Mouse (Mus musculus) testis, adult 2 months (tissue): ENCODE results near the gene Samd4b. TPM values are rescaled to one million over a fixed set of nuclear protein-coding genes. Genes with fewer than 3 reads are reported as not detected.
"Not testable (repeated sequence)": the region's sequence is repeated elsewhere in the genome, so short reads cannot be mapped to it uniquely, and the experiment has no call there.

Source experiments
- H3K27ac ChIP-seq: fragments of 200-500 bp; 2 replicates; pipeline ENCODE4 v1.5.1; 2012; ENCODE audit warnings: low read depth, low read length; ENCODE audit not compliant: control insufficient read depth, insufficient read depth
- H3K27me3 ChIP-seq: fragments of 200-500 bp; 2 replicates; pipeline ENCODE4 v1.6.1; 2012; ENCODE audit warnings: mild to moderate bottlenecking, low read length, moderate library complexity; ENCODE audit not compliant: control insufficient read depth, insufficient read depth
- H3K36me3 ChIP-seq: fragments of 200-500 bp; 2 replicates; pipeline ENCODE4 v1.6.1; 2012; ENCODE audit warnings: mild to moderate bottlenecking, low read length; ENCODE audit not compliant: control insufficient read depth, insufficient read depth
- H3K4me1 ChIP-seq: fragments of 200-500 bp; 2 replicates; pipeline ENCODE4 v1.6.1; 2012; ENCODE audit warnings: low read length; ENCODE audit not compliant: control insufficient read depth, insufficient read depth
- H3K4me3 ChIP-seq: fragments of 200-500 bp; 2 replicates; pipeline ENCODE4 v1.5.1; 2012; ENCODE audit warnings: low read depth, mild to moderate bottlenecking, low read length, moderate library complexity, mixed read lengths; ENCODE audit not compliant: control insufficient read depth
- CTCF ChIP-seq: fragments of 200-500 bp; IDR thresholded peaks from 2 replicates; pipeline ENCODE4 v1.5.1; 2012; ENCODE audit warnings: low read depth, mild to moderate bottlenecking, inconsistent platforms, low read length, moderate library complexity; ENCODE audit not compliant: control insufficient read depth, insufficient read depth, insufficient replicate concordance
- POLR2A ChIP-seq: fragments of 200-500 bp; IDR thresholded peaks from 2 replicates; pipeline ENCODE4 v1.6.1; 2012; ENCODE audit warnings: low read depth, mild to moderate bottlenecking, inconsistent platforms, low read length, moderate library complexity; ENCODE audit not compliant: control insufficient read depth
- polyA plus RNA-seq: library from polyadenylated mRNA; depleted of rRNA; stranded (reverse); fragments of >200 nt; gene quantifications from 2 replicates; pipeline ENCODE4 v1.2.3, GENCODE M21; 2012

Samd4b gene
- polyA plus RNA-seq, 1 experiment, result 234 TPM

GRCm38 (mm10) chr7:28631073-28631472, 33.1 kb upstream of the Samd4b start, which contains the start of gene Acp7:
Acp7 (minus strand) TSS chr7:28631332.
- TF ChIP-seq CTCF (no peak), POLR2A (no peak)
- Histone ChIP-seq H3K4me1 (peaks cover 4% of the 10 kb centered on the region), H3K4me3 (peak within 1 kb of the TSS; percentile 45; the same call in 1 of the 2 replicates), H3K27ac (0 out of 2 replicates have a peak within 1 kb of the TSS, but pooled peaks have one; percentile 18), H3K36me3 (no peaks in the 10 kb centered on the region), H3K27me3 (peaks cover 3% of the 10 kb centered on the region)

DNA sequence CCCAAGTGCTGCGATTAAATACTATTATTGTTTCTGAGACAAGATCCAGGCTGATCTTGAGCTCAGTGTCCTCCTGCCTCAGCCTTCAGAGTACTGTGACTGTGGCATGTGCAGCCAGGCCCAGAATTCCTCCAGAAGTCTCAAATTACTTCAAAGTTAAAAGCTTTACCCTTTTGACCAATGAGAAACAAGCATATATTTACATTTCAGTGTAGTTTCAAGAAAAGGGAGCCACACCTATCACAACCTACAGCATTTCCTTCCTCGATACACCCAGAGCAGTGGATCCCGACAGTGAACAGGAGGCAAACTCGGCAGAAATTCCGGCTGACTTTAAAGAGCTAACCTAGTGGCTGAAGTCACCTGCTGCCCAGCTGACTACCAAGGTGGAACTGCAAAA, 26.8 kb upstream of the Samd4b start:
- Histone ChIP-seq H3K27ac (no peak overlapping the region), H3K4me3 (no peak overlapping the region), H3K36me3 (no peaks in the 10 kb centered on the region), H3K27me3 (peaks cover 3% of the 10 kb centered on the region), H3K4me1 (peaks cover 2% of the 10 kb centered on the region; the same call in 1 of the 2 replicates)
- TF ChIP-seq CTCF (no peak), POLR2A (no peak)

- Histone ChIP-seq H3K27ac (no peak overlapping the region), H3K4me3 (no peak overlapping the region), H3K4me1 (peaks cover 9% of the 10 kb centered on the region), H3K36me3 (no peaks in the 10 kb centered on the region), H3K27me3 (no peaks in the 10 kb centered on the region)
- TF ChIP-seq POLR2A (no peak), CTCF (no peak)
Observed at GRCm38 (mm10) chr7:28619098-28619715, 21.3 kb upstream of the Samd4b start.

DNA sequence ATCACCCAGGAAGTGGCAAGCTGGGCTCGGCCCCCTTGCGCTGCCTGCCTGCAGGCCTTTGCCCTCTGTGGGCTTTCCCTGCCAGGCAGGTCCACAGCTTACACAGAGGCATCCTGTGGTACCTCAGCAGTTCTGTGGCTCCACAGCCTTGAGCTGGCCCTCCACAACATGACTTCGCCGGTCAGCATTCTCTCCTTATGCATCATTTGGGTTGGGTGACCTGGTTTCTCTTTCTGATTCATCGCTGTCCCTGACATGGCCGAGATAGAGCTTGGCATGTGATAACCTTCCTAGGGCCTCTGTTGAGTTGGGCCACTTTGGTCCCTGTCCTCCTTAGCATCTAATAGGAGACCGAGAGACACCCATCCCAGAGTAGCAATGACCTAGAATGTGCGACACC, 8.0 kb upstream of the Samd4b start:
- Histone ChIP-seq H3K4me3 (no peak overlapping the region), H3K4me1 (peaks cover 8% of the 10 kb centered on the region), H3K27me3 (no peaks in the 10 kb centered on the region), H3K36me3 (no peaks in the 10 kb centered on the region), H3K27ac (no peak overlapping the region)
- TF ChIP-seq POLR2A, result no peak
- TF ChIP-seq CTCF, result no peak

DNA sequence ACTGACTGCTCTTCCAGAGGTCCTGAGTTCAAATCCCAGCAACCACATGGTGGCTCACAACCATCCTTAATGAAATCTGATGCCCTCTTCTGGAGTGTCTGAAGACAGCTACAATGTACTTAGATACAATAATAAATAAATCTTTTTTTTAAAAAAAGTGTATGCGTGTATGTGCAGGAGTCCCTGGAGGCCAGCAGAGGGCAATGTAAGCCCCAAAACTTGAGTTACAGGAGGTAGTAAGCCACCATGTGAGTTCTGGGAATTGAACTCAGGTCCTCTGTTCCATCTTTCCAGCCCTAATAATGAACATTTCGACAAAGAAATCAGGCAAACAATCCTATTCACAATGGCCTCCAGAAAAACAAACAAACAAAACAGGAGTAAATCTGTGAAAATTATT, 5.8 kb upstream of the Samd4b start:
- H3K4me1 ChIP-seq, H3K27me3 ChIP-seq, H3K4me3 ChIP-seq, H3K27ac ChIP-seq, H3K36me3 ChIP-seq: not testable (repeated sequence)

- Histone ChIP-seq H3K4me1 (peaks cover 8% of the 10 kb centered on the region), H3K4me3 (no peak overlapping the region), H3K27me3 (no peaks in the 10 kb centered on the region), H3K36me3 (no peaks in the 10 kb centered on the region), H3K27ac (no peak overlapping the region)
- TF ChIP-seq CTCF (no peak), POLR2A (no peak)
Observed at GRCm38 (mm10) chr7:28603136-28603535, 5.2 kb upstream of the Samd4b start.

GRCm38 (mm10) chr7:28601668-28602067, 3.7 kb upstream of the Samd4b start:
- no peaks in the 10 kb centered on the region for H3K27me3 ChIP-seq
- H3K4me1 ChIP-seq, result peaks cover 14% of the 10 kb centered on the region
- no peak for TF ChIP-seq POLR2A
- peak; percentile 32; the same call in 1 of the 2 replicates for TF ChIP-seq CTCF
- no peaks in the 10 kb centered on the region for H3K36me3 ChIP-seq
- no peak overlapping the region for H3K27ac ChIP-seq
- H3K4me3 ChIP-seq, result no peak overlapping the region

GRCm38 (mm10) chr7:28601029-28601428, 3.1 kb upstream of the Samd4b start:
- Histone ChIP-seq H3K36me3 (no peaks in the 10 kb centered on the region), H3K4me3 (no peak overlapping the region), H3K27me3 (no peaks in the 10 kb centered on the region), H3K4me1 (peaks cover 21% of the 10 kb centered on the region), H3K27ac (no peak overlapping the region)
- no peak for TF ChIP-seq POLR2A
- TF ChIP-seq CTCF, result peak; percentile 67; the same call in 1 of the 2 replicates
